Mouse (Mus musculus) megakaryocyte-erythroid progenitor cell, adult 5-6 weeks (primary cell): Measurements from ENCODE around the gene Fxyd3. TPM values are rescaled to one million over a fixed set of nuclear protein-coding genes. Genes with fewer than 3 reads are reported as not detected.
A peak's percentile ranks its signal among the peaks of the same experiment; 100 is the strongest.

Source experiments
- ATAC-seq: replicated peaks from 2 replicates; pipeline ENCODE4 v1.8.0; 2016; ENCODE audit warnings: mild to moderate bottlenecking, inconsistent platforms; ENCODE audit not compliant: severe bottlenecking, poor library complexity, low FRiP score, low TSS enrichment
- total RNA-seq, 2 experiments: library from RNA; stranded (forward) in 1 of 2; stranded (reverse) in 1 of 2; fragments of 200-1000, 215-1000 nt in 1 of 2; fragments of >200 nt in 1 of 2; fragmentation: Nextera tagmentation in 1 of 2; gene quantifications; 2 replicates each; pipeline ENCODE4 v1.2.3; 2014 to 2017

Gene Fxyd3
- total RNA-seq (2014; fragmentation: Nextera tagmentation), result not detected in 2 replicates
- not detected in 2 replicates for total RNA-seq (2017)

DNA sequence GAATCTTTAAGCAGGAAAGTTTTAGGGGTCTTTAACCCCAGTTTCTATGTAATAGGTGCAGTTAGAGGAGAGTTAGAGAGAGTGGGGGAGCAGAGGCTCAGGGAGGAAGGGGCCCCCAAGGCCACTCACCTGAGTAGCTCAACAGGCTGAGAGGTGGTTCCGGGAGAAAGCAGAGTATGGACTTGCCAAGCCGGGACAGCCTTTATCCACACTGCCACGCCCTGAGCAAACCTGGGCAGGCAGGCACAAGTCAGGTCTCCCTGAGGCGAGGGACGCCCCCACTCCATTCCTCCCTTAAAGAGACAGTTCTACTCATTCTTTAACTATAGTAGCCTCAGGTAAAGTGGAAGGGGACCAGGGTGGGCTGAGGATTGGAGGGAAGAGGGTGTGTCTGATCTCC lies at the start of gene Fxyd3:
Fxyd3 (minus strand) TSS at position 213 of the 400 bp plus-strand sequence.
- ATAC-seq, result no peak

DNA sequence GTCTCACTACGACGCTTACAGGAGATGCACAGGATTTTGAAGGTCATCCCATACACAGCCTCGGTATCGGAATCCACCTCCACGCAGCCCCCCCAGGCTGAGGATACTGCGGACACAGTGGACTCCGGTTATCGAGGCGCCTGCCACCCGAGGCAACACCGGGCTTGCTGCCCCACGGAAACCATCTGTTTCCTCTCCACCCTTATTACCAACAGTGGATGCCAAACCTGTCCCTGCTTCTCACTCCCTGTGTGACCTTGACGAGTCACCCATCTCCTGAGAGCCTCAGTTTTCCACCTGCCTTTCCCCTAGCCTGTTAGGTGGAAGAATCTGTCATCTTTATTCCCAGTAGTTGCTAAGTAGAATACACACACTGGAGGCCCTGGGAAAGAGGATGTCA lies 48.6 kb upstream of the Fxyd3 start:
- ATAC-seq, result no peak

DNA sequence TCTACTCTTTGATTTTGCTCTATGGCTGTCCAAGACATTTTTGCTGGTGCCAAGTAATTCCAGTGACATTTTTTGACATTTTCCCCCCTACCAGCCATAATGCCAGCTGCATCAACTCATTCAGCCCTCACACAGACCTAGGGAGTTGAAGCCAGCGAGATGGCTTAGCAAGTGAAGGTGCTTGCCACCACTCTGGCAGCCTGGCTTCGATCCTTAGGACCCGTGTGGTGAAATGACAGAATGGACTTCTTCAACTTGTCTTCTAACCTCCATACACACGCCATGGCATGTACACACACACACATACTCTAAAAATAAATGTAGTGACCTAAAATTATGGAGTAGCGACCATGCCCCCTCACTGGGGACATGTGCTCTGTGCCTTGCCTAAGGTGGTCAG lies 47.9 kb upstream of the Fxyd3 start:
- ATAC-seq, result no peak

DNA sequence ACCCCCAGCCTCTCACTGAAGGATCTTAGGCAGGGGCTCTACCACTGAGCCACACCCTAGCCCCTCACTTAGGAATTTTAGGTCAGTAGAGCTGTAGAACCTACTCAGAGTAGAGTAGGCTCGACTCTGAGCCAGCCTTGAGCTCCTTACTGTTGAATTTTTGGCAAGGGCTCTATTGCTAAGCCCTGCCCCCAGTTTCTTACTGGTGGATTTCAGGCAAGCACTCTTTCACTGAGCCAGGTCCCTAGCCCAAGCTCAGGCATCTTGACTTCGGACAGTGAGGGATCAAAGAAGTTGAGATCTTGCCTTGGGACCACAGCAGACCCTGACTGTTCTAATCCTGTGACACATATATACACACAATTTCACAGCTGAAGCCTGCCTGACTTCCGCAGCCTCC lies 47.2 kb upstream of the Fxyd3 start:
- no peak for ATAC-seq

DNA sequence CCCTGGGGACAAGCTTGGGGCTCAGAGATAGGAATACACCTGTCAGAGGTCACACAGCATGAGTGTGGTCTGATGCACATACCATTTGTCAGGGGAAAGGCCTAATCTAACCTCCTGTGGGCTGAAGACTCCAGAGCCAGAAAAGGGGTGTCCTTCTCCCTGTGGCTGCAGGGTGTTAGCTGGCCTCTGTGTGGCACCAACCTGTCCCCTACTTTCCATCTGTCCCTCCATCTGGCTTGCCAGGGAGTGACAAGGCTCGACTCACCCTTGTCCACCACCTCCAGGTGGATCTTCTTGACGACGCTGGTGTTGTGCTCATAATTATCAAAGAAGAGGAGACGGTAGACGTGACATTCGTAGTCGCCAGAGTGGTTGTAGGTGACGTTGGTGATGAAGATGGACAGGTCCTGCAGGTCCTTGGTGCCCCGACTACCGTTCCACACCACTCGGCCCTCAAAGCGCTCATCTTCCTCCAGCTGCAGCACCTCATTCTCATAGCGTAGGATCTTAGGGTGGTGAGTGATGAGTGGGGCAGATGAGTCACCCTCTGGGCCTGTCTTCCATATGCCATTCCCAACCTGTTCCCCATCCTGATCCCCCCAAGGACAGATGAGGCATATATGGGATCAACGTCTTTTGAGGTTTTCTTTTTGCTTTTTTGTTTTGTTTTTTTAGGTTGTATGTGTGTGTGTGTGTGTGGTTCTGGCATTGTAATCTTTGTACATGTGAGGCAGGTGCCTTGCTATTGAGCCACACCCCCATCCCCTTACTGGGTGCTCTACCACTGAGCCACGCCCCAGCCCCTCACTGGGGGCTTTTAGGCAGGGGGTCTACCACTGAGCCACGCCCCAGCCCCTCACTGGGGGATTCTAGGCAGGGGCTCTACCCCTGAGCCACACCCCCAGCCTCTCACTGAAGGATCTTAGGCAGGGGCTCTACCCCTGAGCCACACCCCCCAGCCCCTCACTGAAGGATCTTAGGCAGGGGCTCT lies 46.4 kb upstream of the Fxyd3 start:
- ATAC-seq, result no peak

DNA sequence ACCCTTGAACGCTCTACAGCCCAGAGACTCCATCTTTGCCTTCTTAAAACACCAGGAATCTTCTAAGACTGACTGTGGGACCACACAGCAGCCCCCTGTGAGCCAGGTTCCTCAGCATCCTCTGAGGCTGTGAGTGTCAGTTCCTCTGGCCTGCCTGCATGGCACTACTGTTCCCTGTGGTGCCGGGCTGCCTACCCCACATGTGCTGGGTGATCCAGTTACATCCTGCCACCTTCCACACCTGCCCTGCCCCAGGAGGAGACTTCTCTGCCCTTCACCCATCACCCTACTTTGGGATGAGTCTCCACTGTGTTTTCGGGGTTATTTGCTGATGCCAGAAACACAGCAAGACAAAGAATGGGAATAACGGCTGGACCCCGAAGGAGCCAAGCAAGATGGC lies 43.1 kb upstream of the Fxyd3 start:
- ATAC-seq, result no peak

DNA sequence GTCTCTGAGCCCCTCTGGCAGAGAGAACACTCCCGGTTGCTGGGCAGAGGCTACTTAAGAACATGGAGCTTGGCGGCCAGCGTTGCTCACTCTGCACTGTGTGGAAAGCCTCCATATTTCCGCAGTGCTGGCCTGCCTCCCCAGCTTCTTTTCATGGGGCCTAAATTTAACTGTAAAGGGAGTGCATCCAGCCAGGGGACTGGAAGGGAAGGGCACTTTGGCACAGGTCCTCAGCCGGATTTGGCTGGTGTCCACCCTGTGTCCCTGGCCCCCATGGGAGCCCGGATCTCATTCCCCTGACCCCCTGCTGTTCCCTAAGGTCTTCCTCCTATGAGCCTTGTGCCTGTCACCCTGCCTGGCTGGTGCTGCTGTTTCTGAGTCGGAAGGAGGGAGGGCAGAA lies 42.0 kb upstream of the Fxyd3 start:
- no peak for ATAC-seq

DNA sequence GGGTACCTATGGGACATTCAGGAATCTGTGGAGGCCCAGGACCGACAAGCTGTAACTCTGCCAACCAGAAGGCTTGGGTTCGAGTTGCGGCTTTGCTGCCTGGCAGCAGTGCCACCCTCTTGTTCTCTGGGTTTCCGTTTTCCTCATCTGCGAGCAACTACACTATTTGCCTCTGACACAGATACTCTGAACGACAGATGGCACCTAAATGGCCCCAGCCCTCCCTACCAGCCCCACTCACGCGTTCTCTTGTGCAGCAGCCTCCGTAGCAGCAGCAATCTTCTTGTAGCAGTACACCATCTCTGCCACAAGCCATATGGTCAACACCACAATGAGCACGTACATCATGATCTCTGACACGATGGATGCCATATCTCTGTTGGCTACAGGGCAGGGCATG lies 41.0 kb upstream of the Fxyd3 start:
- 0 out of 2 replicates have a peak, but pooled peaks have one; percentile 6 for ATAC-seq

DNA sequence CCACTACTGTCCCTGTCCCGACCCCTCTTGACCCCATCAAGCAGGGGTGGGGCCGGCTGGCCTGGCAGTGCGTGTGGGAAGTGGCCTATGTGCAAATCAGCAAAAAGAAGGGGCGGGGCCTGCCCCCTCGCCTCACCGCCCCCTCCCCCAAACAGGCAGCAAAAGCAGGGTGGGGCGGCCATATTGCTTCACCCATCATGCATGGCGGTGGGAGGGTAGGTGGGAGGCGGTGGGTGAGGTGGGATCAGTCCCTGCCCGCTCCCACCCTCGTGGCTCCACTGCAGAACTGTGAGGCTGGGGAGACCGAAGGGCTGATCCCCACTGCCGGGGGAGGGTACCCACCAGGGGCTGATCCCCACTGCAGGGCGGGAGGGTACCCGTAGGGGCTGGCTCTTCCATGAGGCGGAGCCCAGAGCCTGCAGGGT lies 40.2 kb upstream of the Fxyd3 start:
- ATAC-seq, result no peak

DNA sequence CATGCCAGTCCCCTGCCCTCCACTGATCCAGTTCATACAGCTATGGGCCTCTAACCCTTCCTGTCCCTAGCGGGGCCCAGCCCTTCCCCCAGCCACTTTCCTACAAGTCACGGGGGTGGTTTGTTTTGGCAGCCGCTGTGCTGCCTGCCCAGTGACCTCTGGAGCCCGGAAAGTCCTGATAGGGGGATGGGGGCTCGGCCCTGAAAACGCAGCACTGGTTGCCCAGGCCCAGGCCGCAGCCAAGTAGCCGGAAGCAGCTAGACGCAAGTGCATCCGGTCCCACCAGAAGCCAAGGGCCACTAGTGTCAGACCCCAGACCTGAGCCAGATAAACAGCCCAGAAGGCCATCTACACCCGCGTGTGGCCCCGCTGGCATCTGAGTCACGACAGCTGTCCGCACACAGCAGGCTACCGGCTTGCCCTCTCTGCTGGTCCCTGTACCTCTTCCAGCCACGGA lies 39.1 kb upstream of the Fxyd3 start:
- ATAC-seq, result no peak

DNA sequence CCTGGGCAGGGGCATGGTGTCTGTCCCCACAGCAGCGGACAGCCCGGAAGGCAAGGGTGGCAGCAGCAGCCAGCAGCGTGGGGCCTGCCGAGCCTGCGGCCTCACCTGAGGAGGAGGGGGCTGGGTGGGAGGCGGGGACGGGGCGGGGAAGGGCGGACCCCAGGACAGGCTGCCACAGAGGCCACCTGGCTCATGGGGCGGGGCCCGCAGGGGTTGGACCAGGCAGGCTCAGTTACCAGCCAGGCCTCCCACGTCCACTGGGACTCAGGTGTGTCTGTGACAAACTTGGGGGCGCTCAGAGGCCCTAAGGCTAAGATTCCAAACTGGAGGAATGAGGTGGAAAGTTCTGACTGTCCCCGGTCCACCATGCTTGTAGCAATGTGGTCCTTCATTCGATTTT lies 38.7 kb upstream of the Fxyd3 start, which contains the start of gene Hpn:
Hpn (minus strand) TSS at position 109 of the 400 bp plus-strand sequence.
- ATAC-seq, result no peak

DNA sequence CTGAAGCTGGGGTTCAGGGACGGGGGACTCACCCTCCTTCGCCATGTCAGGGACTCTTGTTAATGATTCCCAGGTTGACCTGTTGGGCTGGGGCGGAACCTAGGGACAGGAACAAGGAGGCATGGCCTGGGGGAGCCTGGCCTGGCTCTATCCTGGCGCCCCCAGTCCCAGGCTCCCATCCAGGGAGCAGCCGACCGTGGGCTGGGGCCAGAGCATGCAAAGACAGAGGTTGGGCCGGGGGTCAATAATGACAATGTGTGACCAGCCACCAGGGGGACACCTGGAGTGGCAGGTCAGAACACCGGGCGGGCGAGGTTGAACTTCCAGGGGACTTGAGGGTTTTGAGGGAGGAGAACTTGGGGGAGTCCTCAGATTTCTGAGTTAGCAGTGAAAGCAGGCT lies 38.1 kb upstream of the Fxyd3 start:
- ATAC-seq, result no peak

DNA sequence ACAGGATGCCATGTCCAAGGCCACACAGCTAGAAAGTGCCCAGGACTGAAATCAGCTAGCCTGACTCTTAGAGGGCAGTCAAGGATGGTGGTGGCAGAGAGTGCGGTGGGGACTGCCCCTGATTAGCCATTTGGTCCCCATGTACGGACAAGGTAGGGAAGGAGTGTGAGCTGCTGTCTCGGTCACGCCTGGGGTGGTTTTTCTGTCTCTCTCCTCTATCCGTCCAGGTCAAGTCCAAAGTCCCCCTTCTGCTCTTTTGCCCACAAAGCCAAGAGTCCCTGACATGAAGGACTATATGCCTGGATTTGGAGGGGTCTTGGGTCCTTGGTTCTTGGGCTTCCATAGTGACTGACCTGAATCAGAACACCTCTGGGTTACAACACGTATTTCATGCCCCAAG lies 37.3 kb upstream of the Fxyd3 start:
- no peak for ATAC-seq

DNA sequence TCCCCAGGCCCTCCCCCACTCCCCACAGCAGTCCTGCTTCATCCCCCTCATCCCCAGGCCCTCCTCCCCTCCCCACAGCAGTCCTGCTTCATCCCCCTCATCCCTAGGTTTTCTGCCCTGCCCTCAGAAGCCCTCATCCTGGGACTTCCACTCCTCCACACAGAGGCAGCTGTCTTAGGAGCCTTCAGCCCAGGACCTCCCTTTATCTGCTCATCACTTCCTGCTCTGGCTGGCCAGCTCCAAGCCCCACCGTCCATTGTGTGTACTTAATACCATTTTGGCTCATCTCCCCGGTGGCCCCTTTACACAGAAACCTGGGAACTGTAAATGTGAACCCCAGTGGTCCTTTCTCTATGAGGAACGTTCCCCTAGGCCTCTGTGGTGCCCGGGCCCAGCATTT lies 35.5 kb upstream of the Fxyd3 start:
- no peak for ATAC-seq

DNA sequence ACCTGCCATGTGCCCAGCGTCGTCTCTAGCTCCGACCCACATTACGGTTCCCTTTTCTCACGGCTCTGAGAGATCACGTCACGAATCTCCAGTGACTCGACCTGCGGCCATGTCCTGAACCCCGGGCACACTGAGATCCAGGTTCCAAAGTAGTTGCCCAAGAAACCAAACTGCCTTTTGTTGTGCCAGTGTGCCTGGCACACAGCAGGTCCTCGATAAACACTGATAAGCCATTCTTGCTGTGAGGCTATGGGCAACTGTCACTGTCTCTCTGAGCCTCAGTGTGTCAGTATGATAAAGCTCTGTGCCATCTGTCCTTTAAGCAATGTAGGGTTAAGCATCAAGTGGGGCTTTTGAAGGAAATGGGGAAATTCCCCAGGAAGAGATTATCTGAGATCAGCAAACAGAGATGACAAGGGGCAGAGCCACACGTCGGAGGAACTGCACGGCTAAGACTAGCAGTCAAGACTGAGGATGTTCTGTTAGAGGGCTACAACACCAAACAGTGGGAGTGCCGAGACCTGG lies 34.4 kb upstream of the Fxyd3 start:
- peak; percentile 82 for ATAC-seq

DNA sequence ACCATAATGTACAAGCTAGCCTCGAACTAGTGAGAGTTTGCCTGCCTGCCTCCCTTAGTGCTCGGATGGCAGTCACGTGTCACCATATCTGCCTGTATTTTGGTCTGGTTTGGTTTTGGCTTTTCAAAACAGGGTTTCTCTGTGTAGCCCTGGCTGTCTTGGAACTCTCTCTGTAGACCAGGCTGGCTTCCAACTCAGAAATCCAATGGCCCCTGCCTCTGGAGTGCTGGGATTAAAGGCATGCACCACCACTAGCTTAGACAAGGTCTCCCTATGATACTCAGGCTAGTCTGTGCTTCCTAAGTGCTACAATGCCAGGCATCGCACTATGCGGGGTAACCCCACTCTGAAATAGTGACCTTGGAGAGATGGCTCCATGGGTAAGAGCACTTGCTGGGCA lies 33.3 kb upstream of the Fxyd3 start:
- no peak for ATAC-seq

DNA sequence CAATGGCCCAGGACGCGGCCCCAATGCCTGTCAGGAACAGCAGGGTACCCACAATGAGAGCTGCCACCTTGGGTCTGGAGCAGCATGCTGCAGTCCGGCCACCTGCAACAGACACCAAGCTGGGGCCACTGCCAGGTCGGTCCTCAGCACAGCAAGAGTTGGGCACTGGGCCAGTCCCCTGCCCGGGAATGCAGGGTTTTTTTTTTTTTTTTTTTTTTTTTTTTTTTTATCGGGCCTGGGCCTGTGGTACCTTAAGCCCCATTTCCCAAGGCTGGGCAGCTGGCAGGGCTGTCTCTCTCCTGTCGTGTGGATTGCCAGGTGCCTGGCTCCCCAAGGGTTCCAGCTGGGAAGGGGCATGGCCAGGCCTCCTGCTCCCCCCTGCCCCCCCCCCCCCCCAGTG lies 32.6 kb upstream of the Fxyd3 start:
- 0 out of 2 replicates have a peak, but pooled peaks have one; percentile 23 for ATAC-seq

DNA sequence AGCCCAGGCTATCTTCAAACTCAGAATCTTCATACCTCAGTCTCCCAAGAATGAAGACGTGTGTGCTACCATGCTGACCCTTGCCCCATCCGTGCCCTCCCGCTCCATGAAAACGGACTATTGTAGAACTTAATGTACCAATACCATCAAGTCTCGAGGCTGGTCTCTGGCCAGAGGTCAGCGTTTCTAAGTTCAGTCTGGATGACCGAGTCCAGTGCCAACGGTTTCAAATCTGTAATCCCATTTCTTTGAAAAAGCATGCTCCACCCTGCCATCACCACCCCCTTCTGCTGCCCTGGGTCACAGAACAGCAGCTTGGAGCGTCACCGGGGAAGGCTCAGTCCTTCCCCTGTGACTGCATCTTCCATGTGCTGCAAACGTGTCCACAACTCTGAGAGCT lies 31.3 kb upstream of the Fxyd3 start:
- ATAC-seq, result no peak

DNA sequence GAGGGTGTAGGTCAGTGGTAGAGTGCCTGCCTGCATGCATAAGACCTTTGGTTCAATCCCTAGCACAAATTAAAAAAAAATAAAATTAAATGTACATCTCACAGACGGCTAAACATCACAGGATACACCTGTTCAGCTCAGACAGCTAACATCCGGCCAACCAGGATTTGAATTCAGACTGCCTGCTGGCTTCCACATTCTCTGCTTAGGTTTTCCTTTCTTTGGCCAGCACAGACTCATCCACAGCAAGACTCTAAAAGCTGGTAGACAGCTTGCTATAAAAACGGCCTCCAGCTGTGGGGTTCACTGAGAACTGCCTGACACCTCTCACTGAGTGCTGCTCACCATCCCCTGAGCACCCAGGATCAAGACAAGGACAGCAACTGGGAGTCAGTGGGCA lies 29.7 kb upstream of the Fxyd3 start:
- no peak for ATAC-seq

DNA sequence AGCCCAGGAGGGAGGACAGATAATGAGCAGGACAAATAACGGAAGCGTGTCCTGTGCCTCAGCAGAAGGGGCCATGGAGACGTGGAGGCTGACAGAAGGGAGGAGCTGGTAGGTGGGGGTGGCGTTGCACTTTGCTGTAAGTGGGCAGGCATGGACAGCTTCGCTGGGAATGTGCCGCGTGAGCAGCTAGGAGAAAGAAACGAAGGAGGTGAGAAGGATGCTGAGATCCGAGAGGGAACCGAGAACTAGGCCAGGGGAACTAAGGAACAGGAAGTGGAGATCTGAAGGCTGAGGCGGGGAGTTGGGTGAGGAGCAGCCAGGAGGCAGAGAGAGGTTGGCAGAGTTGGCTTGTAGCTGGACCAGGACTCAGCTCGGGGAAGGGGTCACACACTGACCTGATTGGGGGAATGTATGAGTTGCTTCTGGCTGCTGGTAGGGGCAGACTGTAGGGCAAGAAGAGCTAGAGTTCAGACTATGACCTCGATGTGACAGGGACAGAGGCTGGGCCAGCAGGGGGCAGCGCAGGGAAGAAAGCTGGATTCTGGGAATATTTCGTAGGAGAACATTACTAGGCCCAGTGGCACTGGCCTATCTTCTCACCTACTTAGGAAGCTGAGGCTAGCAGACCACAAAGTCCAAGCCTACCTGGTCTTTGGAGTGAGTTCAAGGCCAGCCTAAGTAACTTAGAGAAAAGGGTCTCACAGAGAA lies 28.7 kb upstream of the Fxyd3 start:
- ATAC-seq, result no peak; the same call in 1 of the 2 replicates
